Mouse (Mus musculus) hindbrain, embryonic 14.5 days (tissue): Measurements from ENCODE around the gene Slc26a9. TPM values are rescaled to one million over a fixed set of nuclear protein-coding genes. Genes with fewer than 3 reads are reported as not detected.

ENCODE experiments used
- ATAC-seq: fragments of 200-750 bp; cut with Nextera tagmentation; 2 replicates; pipeline ENCODE4 v1.8.0; 2017; ENCODE audit warnings: moderate number of reproducible peaks, mild to moderate bottlenecking, moderate TSS enrichment, moderate library complexity; ENCODE audit not compliant: low FRiP score
- DNase-seq: peaks from one replicate; pipeline ENCODE4 v3.0.0-alpha.2; 2015; ENCODE audit warnings: low spot score
- H3K27ac ChIP-seq: fragments of 300-500 bp; sonication (generic); 2 replicates; pipeline ENCODE4 v1.5.1; 2014; ENCODE audit warnings: mild to moderate bottlenecking, moderate library complexity
- H3K27me3 ChIP-seq: fragments of 300-500 bp; sonication (generic); 2 replicates; pipeline ENCODE4 v1.6.1; 2014; ENCODE audit warnings: mild to moderate bottlenecking, low read length, mixed read lengths; ENCODE audit not compliant: control insufficient read depth, insufficient read depth
- H3K36me3 ChIP-seq: fragments of 300-500 bp; sonication (generic); replicated peaks from 2 replicates; pipeline ENCODE4 v1.6.1; 2014; ENCODE audit not compliant: control insufficient read depth, insufficient read depth
- H3K4me1 ChIP-seq: fragments of 300-500 bp; sonication (generic); replicated peaks from 2 replicates; pipeline ENCODE4 v1.6.1; 2014; ENCODE audit warnings: antibody characterized with exemption, low read length, mixed read lengths; ENCODE audit not compliant: control insufficient read depth, insufficient read depth
- H3K4me2 ChIP-seq: fragments of 300-500 bp; sonication (generic); replicated peaks from 2 replicates; pipeline ENCODE4 v1.6.1; 2014; ENCODE audit warnings: mild to moderate bottlenecking, moderate library complexity
- H3K4me3 ChIP-seq: fragments of 300-500 bp; sonication (generic); replicated peaks from 2 replicates; pipeline ENCODE4 v1.5.1; 2014; ENCODE audit warnings: mild to moderate bottlenecking, low read length
- H3K9ac ChIP-seq: fragments of 300-500 bp; sonication (generic); 2 replicates; pipeline ENCODE4 v1.6.1; 2014
- H3K9me3 ChIP-seq: fragments of 300-500 bp; sonication (generic); 2 replicates; pipeline ENCODE4 v1.6.1; 2016; ENCODE audit warnings: low read length; ENCODE audit not compliant: control insufficient read depth
- WGBS: fragments of 180-500 bp; shearing (Covaris S2); extraction: QIAGEN DNeasy Blood & Tissue Kit; methylation state at CpG from one replicate; pipeline ENCODE4 v1.1.7; 2014; 5-methylcytosine and 5-hydroxymethylcytosine counted together
- polyA plus RNA-seq: library from polyadenylated mRNA; unstranded; fragments of >200 nt; fragmentation: Nextera tagmentation; extraction: Ambion mirVana; gene quantifications from 2 replicates; pipeline ENCODE4 v1.2.1, GENCODE M21; 2014

The Slc26a9 gene
- polyA plus RNA-seq, 1 experiment from 2014 or later: 0.05 TPM

DNA sequence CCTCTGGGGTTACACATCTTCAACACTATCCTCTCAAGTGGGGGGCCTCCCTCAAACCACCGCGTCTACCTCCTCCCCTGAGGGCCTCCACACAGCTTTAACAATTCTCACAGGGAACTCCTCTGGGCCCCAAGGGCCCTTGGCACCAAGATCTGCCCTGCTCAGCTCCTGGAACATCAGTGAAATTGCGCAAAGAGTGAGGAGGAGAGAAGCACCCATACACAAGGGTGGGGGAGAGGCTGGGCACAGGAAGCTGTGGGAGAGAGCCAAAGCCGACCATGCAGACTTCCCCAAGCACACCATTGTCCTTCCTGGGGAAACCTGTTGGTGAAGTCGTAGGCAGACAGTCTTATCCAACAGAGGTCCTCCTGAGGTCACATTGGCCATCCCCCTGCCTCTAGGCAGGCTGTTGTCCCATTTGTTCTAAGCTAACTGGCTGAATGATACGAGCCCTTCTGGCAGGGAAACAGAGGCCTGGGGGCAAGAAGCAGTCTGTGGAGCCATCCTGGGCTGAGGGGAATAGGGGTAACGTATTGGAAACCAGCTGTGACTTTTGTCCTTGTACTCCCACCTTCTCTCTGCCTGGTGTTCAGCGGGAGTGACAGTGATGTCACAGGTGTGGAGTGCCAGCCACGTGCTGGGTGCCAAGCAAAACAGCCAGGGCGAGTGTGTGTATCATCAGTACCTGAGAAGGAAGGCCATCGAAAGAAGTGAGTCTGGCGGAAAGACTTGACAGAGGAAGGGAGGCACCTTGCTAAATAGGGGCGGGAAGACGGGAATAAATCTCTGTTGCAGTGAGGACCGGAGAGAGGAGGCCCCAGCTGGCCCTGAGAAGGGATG lies 6.1 kb downstream of the Slc26a9 start:
- DNase-seq: no peak
- WGBS: 82% methylated on average over 15 of the region's 15 CpGs
- Histone ChIP-seq H3K9ac (no peak overlapping the region), H3K27ac (no peak overlapping the region), H3K9me3 (no peaks in the 10 kb centered on the region), H3K4me1 (no peaks in the 10 kb centered on the region), H3K4me2 (no peak overlapping the region), H3K27me3 (no peaks in the 10 kb centered on the region), H3K4me3 (no peak overlapping the region), H3K36me3 (no peaks in the 10 kb centered on the region)
- no peak for ATAC-seq

DNA sequence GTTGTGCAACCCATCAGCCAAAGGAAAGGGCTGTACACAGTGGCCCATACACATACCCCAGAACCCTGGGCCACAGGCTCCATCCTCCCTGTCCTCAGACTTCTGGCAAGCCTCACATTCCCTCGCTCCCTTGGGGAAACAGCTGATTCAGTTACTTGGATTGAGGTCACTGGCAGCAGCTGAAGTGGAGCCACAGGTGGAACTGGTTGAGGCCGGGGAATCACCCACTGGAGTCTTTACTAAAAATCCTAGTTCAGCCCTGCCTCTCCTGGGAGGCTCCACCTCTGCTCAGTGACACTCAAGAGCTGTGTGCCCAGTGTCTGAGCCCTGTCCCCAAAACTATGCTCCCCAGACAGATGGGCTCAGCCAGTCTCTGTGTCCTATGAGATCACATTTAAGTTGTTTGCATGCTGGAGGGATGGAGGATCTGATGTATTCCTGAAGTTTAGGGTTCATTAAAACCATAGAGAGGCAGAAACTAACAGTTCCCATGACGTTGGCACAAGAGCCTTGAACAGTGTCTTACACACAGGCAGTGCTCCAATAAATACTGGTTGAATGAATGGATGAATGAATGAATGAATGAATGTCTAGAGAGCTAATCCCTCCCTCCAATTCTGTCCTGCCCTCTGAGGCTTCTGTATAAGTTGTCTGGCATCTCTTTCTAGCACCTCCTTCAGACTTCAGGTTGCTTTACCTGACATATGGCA lies 7.5 kb downstream of the Slc26a9 start:
- no peaks in the 10 kb centered on the region for H3K36me3 ChIP-seq
- H3K9me3 ChIP-seq: no peaks in the 10 kb centered on the region
- no peak overlapping the region for H3K4me2 ChIP-seq
- no peak overlapping the region for H3K9ac ChIP-seq
- no peak overlapping the region for H3K27ac ChIP-seq
- ATAC-seq: no peak
- H3K4me3 ChIP-seq: no peak overlapping the region
- no peaks in the 10 kb centered on the region for H3K4me1 ChIP-seq
- H3K27me3 ChIP-seq: no peaks in the 10 kb centered on the region
- no peak for DNase-seq
- 78% methylated on average over 3 of the region's 3 CpGs for WGBS

DNA sequence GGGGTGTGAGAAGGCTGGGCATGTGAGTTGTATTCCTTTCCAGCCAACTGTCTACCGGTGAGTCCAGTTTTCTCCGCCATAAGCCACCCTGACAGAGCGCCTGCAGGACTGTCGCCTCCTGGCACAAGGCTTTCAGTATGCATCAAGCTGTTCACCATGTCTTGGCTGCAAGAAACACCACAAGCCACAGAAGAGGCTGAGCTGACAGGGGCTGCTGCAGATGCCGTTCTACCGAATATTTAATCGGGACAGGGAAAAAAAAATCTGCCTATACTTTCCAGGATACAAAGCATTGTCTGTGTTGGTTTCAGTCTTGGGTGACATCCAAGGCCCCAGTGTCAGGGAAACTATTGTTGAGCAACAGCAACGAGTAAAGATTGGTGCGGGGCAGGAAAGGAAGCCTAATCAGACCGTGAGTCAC lies 8.1 kb downstream of the Slc26a9 start:
- Histone ChIP-seq H3K9me3 (no peaks in the 10 kb centered on the region), H3K4me1 (no peaks in the 10 kb centered on the region), H3K27ac (no peak overlapping the region), H3K9ac (no peak overlapping the region), H3K4me3 (no peak overlapping the region), H3K4me2 (no peak overlapping the region), H3K36me3 (no peaks in the 10 kb centered on the region), H3K27me3 (no peaks in the 10 kb centered on the region)
- DNase-seq (no peak), ATAC-seq (no peak)
- 48% methylated on average over 10 of the region's 10 CpGs for WGBS

DNA sequence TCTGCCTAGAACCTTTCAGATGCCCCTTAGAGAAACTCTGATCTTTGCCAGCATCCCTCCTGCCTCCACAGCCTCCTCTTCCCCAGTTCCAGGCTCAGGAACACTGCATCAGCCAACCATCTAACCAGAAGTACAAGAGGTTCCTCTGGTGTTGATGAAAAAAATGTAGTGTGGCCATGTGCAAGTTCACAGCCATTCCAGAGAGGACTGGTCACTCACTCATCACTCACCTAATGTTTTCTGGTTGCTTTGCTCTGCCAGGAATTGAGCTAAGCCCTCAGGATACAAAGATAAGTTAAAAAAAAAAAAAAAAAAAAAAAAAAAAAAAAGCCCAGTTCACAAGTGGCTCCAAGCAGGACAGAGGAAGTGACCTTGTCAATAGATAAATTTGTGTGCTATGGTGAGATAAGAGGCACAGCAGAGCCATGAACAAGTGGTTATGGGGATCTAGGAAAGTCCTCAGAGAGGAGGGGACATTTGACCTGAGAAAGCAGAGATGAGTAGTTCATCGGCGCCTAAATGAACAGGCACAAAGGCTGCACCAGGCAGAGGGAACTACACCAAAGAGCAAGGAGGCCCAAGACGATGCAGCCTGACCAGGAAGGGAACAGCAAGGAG lies 10.5 kb downstream of the Slc26a9 start:
- Histone ChIP-seq H3K9me3 (no peaks in the 10 kb centered on the region), H3K27me3 (no peaks in the 10 kb centered on the region), H3K36me3 (no peaks in the 10 kb centered on the region), H3K9ac (no peak overlapping the region), H3K4me3 (no peak overlapping the region), H3K4me2 (no peak overlapping the region), H3K27ac (no peak overlapping the region), H3K4me1 (no peaks in the 10 kb centered on the region)
- no peak for DNase-seq
- 76% methylated on average over 3 of the region's 3 CpGs for WGBS
- no peak for ATAC-seq

DNA sequence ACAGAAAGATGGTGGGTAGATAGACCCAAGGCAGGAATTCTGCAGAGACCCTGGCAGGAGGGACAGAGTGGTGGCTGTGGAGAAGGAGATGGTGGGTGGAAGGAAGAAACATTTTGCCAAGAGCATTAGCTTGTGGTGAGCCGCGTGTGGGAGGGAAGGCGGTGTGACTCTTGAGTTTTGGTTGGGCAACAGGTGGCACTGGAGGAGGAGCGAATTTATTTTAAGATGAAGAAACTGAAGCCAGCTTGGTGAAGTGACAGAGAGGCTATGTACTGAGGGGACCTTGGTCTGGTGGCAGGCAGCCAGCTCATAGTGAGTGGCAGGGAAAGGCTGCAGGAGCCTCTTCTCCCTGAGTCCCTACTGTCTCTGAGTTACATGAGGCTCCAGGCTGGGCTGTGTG lies 11.1 kb downstream of the Slc26a9 start:
- Histone ChIP-seq H3K9me3 (no peaks in the 10 kb centered on the region), H3K4me2 (no peak overlapping the region), H3K27ac (no peak overlapping the region), H3K36me3 (no peaks in the 10 kb centered on the region), H3K27me3 (no peaks in the 10 kb centered on the region), H3K4me1 (no peaks in the 10 kb centered on the region), H3K4me3 (no peak overlapping the region), H3K9ac (no peak overlapping the region)
- no peak for ATAC-seq
- no peak for DNase-seq
- WGBS: 96% methylated on average over 4 of the region's 4 CpGs

DNA sequence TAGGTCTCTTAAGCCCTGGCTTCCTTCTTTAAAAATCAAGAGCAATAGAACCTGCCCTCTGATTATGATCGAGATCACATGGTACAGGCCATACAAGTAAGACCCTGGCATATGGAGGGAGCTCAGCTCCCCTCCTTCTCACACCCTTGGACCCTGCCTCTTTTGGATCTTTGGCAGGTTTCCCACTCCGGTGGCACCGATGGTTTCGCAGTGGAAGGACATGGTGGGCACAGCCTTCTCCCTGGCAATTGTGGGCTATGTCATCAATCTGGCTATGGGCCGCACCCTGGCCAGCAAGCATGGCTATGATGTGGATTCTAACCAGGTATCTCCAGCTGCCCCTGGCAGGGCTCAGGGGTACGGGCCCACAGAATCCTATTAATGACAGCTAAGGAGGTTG lies 13.4 kb downstream of the Slc26a9 start:
- Histone ChIP-seq H3K36me3 (no peaks in the 10 kb centered on the region), H3K27me3 (no peaks in the 10 kb centered on the region), H3K9me3 (no peaks in the 10 kb centered on the region), H3K27ac (no peak overlapping the region), H3K4me3 (no peak overlapping the region), H3K4me2 (no peak overlapping the region), H3K4me1 (no peaks in the 10 kb centered on the region), H3K9ac (no peak overlapping the region)
- DNase-seq (no peak), ATAC-seq (no peak)
- 92% methylated on average over 6 of the region's 6 CpGs for WGBS

DNA sequence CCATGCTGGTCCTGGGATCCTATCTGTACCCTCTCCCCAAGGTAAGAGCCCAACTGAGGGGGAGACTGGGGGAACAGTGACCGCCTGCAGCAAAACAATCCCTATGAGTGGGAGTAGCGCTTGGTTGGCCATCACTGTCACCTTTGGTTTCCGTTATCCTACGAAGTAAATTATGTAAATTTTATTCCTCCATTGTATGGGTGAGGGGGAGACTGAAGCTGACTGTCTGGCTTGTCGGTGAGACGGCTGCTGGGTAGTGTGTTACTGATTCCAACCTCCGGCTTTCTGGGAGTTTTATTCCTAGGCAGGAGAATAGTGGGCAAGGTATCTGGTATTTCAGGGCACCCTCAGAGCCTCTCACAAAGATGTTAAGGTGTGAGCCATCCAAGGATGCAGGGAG lies 15.0 kb downstream of the Slc26a9 start:
- no peak overlapping the region for H3K4me3 ChIP-seq
- no peak overlapping the region for H3K9ac ChIP-seq
- H3K4me2 ChIP-seq: no peak overlapping the region
- no peaks in the 10 kb centered on the region for H3K27me3 ChIP-seq
- DNase-seq (no peak), ATAC-seq (no peak)
- H3K36me3 ChIP-seq: no peaks in the 10 kb centered on the region
- no peaks in the 10 kb centered on the region for H3K9me3 ChIP-seq
- H3K4me1 ChIP-seq: no peaks in the 10 kb centered on the region
- 29% methylated on average over 7 of the region's 7 CpGs for WGBS
- H3K27ac ChIP-seq: no peak overlapping the region

DNA sequence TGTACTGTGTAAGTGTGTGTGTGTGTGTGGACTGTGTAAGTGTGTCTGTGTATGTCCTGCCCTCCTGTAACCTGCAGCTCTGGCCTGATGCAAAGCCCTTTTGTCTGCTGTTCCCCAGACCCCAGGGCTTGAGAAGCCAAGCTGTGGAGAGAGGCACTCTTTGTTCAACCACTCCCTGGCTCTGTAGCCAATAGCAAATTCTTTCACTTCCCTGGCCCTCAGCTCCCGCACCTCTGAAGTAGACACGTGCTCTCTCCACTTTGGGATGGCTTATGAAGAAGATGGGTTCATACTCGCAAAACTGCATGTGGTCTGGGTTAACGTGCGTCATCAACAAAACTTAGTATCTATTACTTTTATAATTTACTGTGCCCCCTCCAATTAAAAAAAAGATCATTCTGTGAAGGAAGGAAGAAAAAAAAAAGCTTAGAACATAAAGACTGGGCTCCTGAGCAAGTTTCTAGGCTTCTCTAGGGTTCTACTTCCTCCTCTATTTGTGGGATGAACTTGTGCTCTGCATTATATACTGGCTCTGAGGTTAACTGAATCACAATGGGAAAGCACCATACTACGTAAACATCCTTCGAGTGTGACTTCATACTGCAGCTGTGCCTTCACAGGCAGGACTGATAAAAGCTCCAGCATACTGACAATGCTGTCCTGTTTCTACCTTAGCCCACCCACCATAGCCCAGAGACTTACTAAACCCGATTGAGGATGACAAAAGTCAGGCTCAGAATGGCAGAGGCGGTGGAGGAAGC lies 16.0 kb downstream of the Slc26a9 start:
- no peaks in the 10 kb centered on the region for H3K4me1 ChIP-seq
- H3K27ac ChIP-seq: no peak overlapping the region
- no peaks in the 10 kb centered on the region for H3K27me3 ChIP-seq
- no peak overlapping the region for H3K4me2 ChIP-seq
- ATAC-seq: no peak
- no peak overlapping the region for H3K9ac ChIP-seq
- no peaks in the 10 kb centered on the region for H3K36me3 ChIP-seq
- H3K4me3 ChIP-seq: no peak overlapping the region
- H3K9me3 ChIP-seq: no peaks in the 10 kb centered on the region
- DNase-seq: no peak
- WGBS: 68% methylated on average over 9 of the region's 9 CpGs

DNA sequence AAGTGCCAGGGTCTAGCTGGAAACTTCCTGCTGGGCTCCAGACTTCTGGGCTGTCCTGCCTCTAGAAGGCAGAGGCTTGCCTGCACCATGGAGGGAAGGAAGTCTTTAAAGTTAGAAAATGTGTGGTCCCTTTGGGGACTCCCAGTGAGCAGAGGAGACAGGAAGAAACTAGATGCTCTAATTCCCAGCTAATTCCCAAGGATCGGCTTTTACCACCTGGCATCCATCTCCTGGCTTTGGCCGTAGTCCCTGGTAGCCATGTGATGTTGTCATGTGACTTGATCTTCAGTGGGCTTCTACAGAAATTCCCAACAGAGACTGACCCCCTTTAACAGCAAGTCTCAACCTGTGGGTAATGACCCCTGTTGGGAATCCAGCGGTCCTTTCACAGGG lies 16.6 kb downstream of the Slc26a9 start:
- DNase-seq: no peak
- H3K27me3 ChIP-seq: no peaks in the 10 kb centered on the region
- H3K4me2 ChIP-seq: no peak overlapping the region
- no peaks in the 10 kb centered on the region for H3K4me1 ChIP-seq
- H3K27ac ChIP-seq: no peak overlapping the region
- H3K9ac ChIP-seq: no peak overlapping the region
- WGBS: 86% methylated on average over 3 of the region's 3 CpGs
- no peaks in the 10 kb centered on the region for H3K36me3 ChIP-seq
- no peak for ATAC-seq
- H3K9me3 ChIP-seq: no peaks in the 10 kb centered on the region
- H3K4me3 ChIP-seq: no peak overlapping the region
